Mouse (Mus musculus) kidney, adult 2 months (tissue): ENCODE measurements around the gene Dnah6. TPM values are rescaled to one million over a fixed set of nuclear protein-coding genes. Genes with fewer than 3 reads are reported as not detected.

Source experiments
- DNase-seq: peaks from one replicate; pipeline ENCODE4 v3.0.0; 2021
- H3K27ac ChIP-seq: fragments of 200-500 bp; 2 replicates; pipeline ENCODE4 v1.5.1; 2012; ENCODE audit warnings: low read depth, low read length, control low read depth, inconsistent platforms; ENCODE audit not compliant: insufficient read depth
- H3K27me3 ChIP-seq: fragments of 200-500 bp; replicated peaks from 2 replicates; pipeline ENCODE4 v1.6.1; 2012; ENCODE audit warnings: mild to moderate bottlenecking, moderate library complexity, low read length, inconsistent platforms; ENCODE audit not compliant: control insufficient read depth, insufficient read depth
- H3K36me3 ChIP-seq: fragments of 200-500 bp; 2 replicates; pipeline ENCODE4 v1.6.1; 2012; ENCODE audit warnings: mild to moderate bottlenecking, moderate library complexity, low read length, inconsistent platforms; ENCODE audit not compliant: control insufficient read depth, insufficient read depth
- H3K4me1 ChIP-seq: fragments of 200-500 bp; 2 replicates; pipeline ENCODE4 v1.6.1; 2011; ENCODE audit warnings: low read length; ENCODE audit not compliant: control insufficient read depth, insufficient read depth
- H3K4me3 ChIP-seq: fragments of 200-500 bp; 2 replicates; pipeline ENCODE4 v1.5.1; 2011; ENCODE audit warnings: mild to moderate bottlenecking, low read depth, low read length, control low read depth; ENCODE audit not compliant: insufficient read depth
- CTCF ChIP-seq: fragments of 200-500 bp; conservative IDR thresholded peaks from 2 replicates; pipeline ENCODE4 v1.5.1; 2011; ENCODE audit warnings: low read depth, mild to moderate bottlenecking, control low read depth, low read length, moderate library complexity, mixed read lengths; ENCODE audit not compliant: insufficient read depth, insufficient read length
- POLR2A ChIP-seq: fragments of 200-500 bp; IDR thresholded peaks from one replicate; pipeline ENCODE4 v1.6.1; 2011; ENCODE audit warnings: low read depth, low read length, control low read depth
- WGBS: fragments of 180-500 bp; shearing (Covaris S2); methylation state at CpG from one replicate; pipeline ENCODE4 v1.1.7; 2018; 5-methylcytosine and 5-hydroxymethylcytosine counted together
- polyA plus RNA-seq: library from polyadenylated mRNA; depleted of rRNA; stranded (reverse); fragments of >200 nt; gene quantifications from 2 replicates; pipeline ENCODE4 v1.2.3, GENCODE M21; 2012

Dnah6 gene
- polyA plus RNA-seq, 1 experiment = 0.03 TPM

- Histone ChIP-seq H3K27me3 (no peaks in the 10 kb centered on the region), H3K4me1 (no peaks in the 10 kb centered on the region), H3K36me3 (no peaks in the 10 kb centered on the region), H3K4me3 (no peak overlapping the region), H3K27ac (no peak overlapping the region)
- TF ChIP-seq CTCF (no peak), POLR2A (no peak)
- 89% methylated on average over 10 of the region's 10 CpGs for WGBS
- no peak for DNase-seq
Observed at GRCm38 (mm10) chr6:73018725-73019280, 202.6 kb downstream of the Dnah6 start.

GRCm38 (mm10) chr6:73014317-73015160 lies 206.9 kb downstream of the Dnah6 start:
- no peak overlapping the region for H3K27ac ChIP-seq
- 32% methylated on average over 13 of the region's 13 CpGs for WGBS
- H3K4me3 ChIP-seq = no peak overlapping the region
- peak; percentile 72 for DNase-seq
- TF ChIP-seq CTCF = no peak
- no peak for TF ChIP-seq POLR2A
- no peaks in the 10 kb centered on the region for H3K36me3 ChIP-seq
- H3K4me1 ChIP-seq = no peaks in the 10 kb centered on the region
- H3K27me3 ChIP-seq = no peaks in the 10 kb centered on the region

GRCm38 (mm10) chr6:73012931-73013330 lies 208.5 kb downstream of the Dnah6 start:
- no peak for DNase-seq
- Histone ChIP-seq H3K27ac (no peak overlapping the region), H3K27me3 (no peaks in the 10 kb centered on the region), H3K4me1 (no peaks in the 10 kb centered on the region), H3K36me3 (no peaks in the 10 kb centered on the region), H3K4me3 (no peak overlapping the region)
- TF ChIP-seq POLR2A = no peak
- no peak for TF ChIP-seq CTCF
- WGBS = 91% methylated on average over 8 of the region's 8 CpGs

- Histone ChIP-seq H3K4me3 (no peak overlapping the region), H3K36me3 (no peaks in the 10 kb centered on the region), H3K27me3 (no peaks in the 10 kb centered on the region), H3K4me1 (no peaks in the 10 kb centered on the region), H3K27ac (no peak overlapping the region)
- TF ChIP-seq POLR2A (no peak), CTCF (no peak)
- no peak for DNase-seq
- 68% methylated on average over 6 of the region's 6 CpGs for WGBS
Observed at GRCm38 (mm10) chr6:73011827-73012226, 209.6 kb downstream of the Dnah6 start.

- DNase-seq = peak; percentile 74
- Histone ChIP-seq H3K4me1 (no peaks in the 10 kb centered on the region), H3K36me3 (no peaks in the 10 kb centered on the region), H3K27ac (no peak overlapping the region), H3K27me3 (no peaks in the 10 kb centered on the region), H3K4me3 (no peak overlapping the region)
- WGBS = 36% methylated on average over 6 of the region's 6 CpGs
- TF ChIP-seq POLR2A = no peak
- TF ChIP-seq CTCF = peak; percentile 62
Observed at GRCm38 (mm10) chr6:73010073-73010472, 211.4 kb downstream of the Dnah6 start.

GRCm38 (mm10) chr6:73003601-73004000 lies 217.8 kb downstream of the Dnah6 start:
- H3K27ac ChIP-seq = no peak overlapping the region
- no peaks in the 10 kb centered on the region for H3K27me3 ChIP-seq
- H3K4me3 ChIP-seq = no peak overlapping the region
- TF ChIP-seq POLR2A = no peak
- TF ChIP-seq CTCF = no peak
- H3K36me3 ChIP-seq = no peaks in the 10 kb centered on the region
- H3K4me1 ChIP-seq = no peaks in the 10 kb centered on the region
- DNase-seq = no peak
- 55% methylated on average over 5 of the region's 5 CpGs for WGBS

- no peaks in the 10 kb centered on the region for H3K4me1 ChIP-seq
- H3K4me3 ChIP-seq = no peak overlapping the region
- no peak for DNase-seq
- TF ChIP-seq CTCF (no peak), POLR2A (no peak)
- 54% methylated on average over 1 of the region's 1 CpGs for WGBS
- H3K27ac ChIP-seq = no peak overlapping the region
- no peaks in the 10 kb centered on the region for H3K27me3 ChIP-seq
- no peaks in the 10 kb centered on the region for H3K36me3 ChIP-seq
Observed at GRCm38 (mm10) chr6:73002391-73002790, 219.1 kb downstream of the Dnah6 start.
